Mouse (Mus musculus): ENCODE measurements around the gene Prkacb. TPM values are rescaled to one million over a fixed set of nuclear protein-coding genes. Genes with fewer than 3 reads are reported as not detected.

Prkacb gene
- total and polyA plus RNA-seq, 3 experiments, result 16.5 to 55.6 (median 31.8) TPM

GRCm38 (mm10) chr3:146709086-146709485, 103.7 kb downstream of the Prkacb start:
- H3K27ac ChIP-seq (ENCODE audit: control insufficient read depth, low read depth, low read length), result no peak overlapping the region
- H3K9ac ChIP-seq (ENCODE audit: control insufficient read depth, low read depth, low read length, poor library complexity, severe bottlenecking), result no peak overlapping the region
- no peaks in the 10 kb centered on the region for H3K36me3 ChIP-seq (ENCODE audit: control insufficient read depth in 1 of 2, insufficient read depth in 2 of 2, low read length in 2 of 2)
- no peak overlapping the region for H3K4me3 ChIP-seq (ENCODE audit: control insufficient read depth in 1 of 2, insufficient read depth in 1 of 2, low read depth in 2 of 2, low read length in 2 of 2)
- H3K9me3 ChIP-seq (replicated peaks; ENCODE audit: insufficient read depth, low read length), result no peaks in the 10 kb centered on the region
- no peak for DNase-seq (ENCODE audit: low read depth, low spot score)
- H3K27me3 ChIP-seq (ENCODE audit: control insufficient read depth in 1 of 2, insufficient read depth in 2 of 2, low read length in 2 of 2), result peaks cover 0 to 1% of the 10 kb centered on the region in 2 experiments; a peak in 1 of 4 replicates
- H3K79me2 ChIP-seq (ENCODE audit: control insufficient read depth, insufficient read depth, low read length, poor library complexity), result no peaks in the 10 kb centered on the region
- no peaks in the 10 kb centered on the region for H3K4me1 ChIP-seq (ENCODE audit: control insufficient read depth in 1 of 2, insufficient read depth in 2 of 2, low read length in 2 of 2)
- TF ChIP-seq POLR2A (IDR thresholded peaks at IDR 0.05; ENCODE audit: control insufficient read depth in 1 of 2, insufficient read depth in 1 of 2, low read depth in 1 of 2, low read length in 2 of 2, poor library complexity in 1 of 2), result no peak
- TF ChIP-seq SMC3 (IDR thresholded peaks at IDR 0.05; ENCODE audit: low read depth, low read length), result no peak
- no peak for TF ChIP-seq USF2 (IDR thresholded peaks at IDR 0.05; ENCODE audit: borderline replicate concordance in 1 of 2, insufficient read depth in 1 of 2, low read depth in 1 of 2, low read length in 2 of 2)
- no peak for TF ChIP-seq CHD1 (IDR thresholded peaks at IDR 0.05; ENCODE audit: low read depth, low read length)
- no peak for TF ChIP-seq MYB (IDR thresholded peaks at IDR 0.05; ENCODE audit: low read depth, low read length)
- no peak for TF ChIP-seq MXI1 (IDR thresholded peaks at IDR 0.05; ENCODE audit: low read depth, low read length)
- no peak for TF ChIP-seq CTCF (IDR thresholded peaks at IDR 0.05 in 2 of 3, conservative IDR thresholded peaks at IDR 0.05 in 1 of 3; ENCODE audit: control insufficient read depth in 1 of 3, insufficient read depth in 1 of 3, low read depth in 2 of 3, low read length in 3 of 3, poor library complexity in 1 of 3, severe bottlenecking in 1 of 3)
- no peak for TF ChIP-seq ETS1 (IDR thresholded peaks at IDR 0.05; ENCODE audit: low read depth, low read length)
- no peak for TF ChIP-seq MYC (IDR thresholded peaks at IDR 0.05; ENCODE audit: low read depth, low read length)
- no peak for TF ChIP-seq EP300 (IDR thresholded peaks at IDR 0.05; ENCODE audit: low read depth in 1 of 2, low read length in 2 of 2)
- no peak for TF ChIP-seq POLR2AphosphoS5 (IDR thresholded peaks at IDR 0.05; ENCODE audit: borderline replicate concordance, low read depth, low read length)
- TF ChIP-seq MAX (IDR thresholded peaks at IDR 0.05; ENCODE audit: low read length), result no peak
- TF ChIP-seq SIN3A (IDR thresholded peaks at IDR 0.05; ENCODE audit: low read length), result no peak
- no peak for TF ChIP-seq MAFK (IDR thresholded peaks at IDR 0.05; ENCODE audit: borderline replicate concordance, low read depth, low read length)
- no peak for TF ChIP-seq NELFE (IDR thresholded peaks at IDR 0.05; ENCODE audit: low read depth, low read length)
- no peak for TF ChIP-seq ELF1 (IDR thresholded peaks at IDR 0.05; ENCODE audit: low read depth, low read length)
- no peak for TF ChIP-seq BHLHE40 (IDR thresholded peaks at IDR 0.05; ENCODE audit: borderline replicate concordance, low read depth, low read length)
- TF ChIP-seq USF1 (IDR thresholded peaks at IDR 0.05; ENCODE audit: low read depth, low read length), result no peak

GRCm38 (mm10) chr3:146708381-146708780, 104.4 kb downstream of the Prkacb start:
- no peak overlapping the region for H3K27ac ChIP-seq (ENCODE audit: control insufficient read depth, low read depth, low read length)
- no peaks in the 10 kb centered on the region for H3K36me3 ChIP-seq (ENCODE audit: control insufficient read depth in 1 of 2, insufficient read depth in 2 of 2, low read length in 2 of 2)
- H3K27me3 ChIP-seq (ENCODE audit: control insufficient read depth in 1 of 2, insufficient read depth in 2 of 2, low read length in 2 of 2), result peaks cover 0 to 1% of the 10 kb centered on the region in 2 experiments; a peak in 1 of 4 replicates
- H3K9ac ChIP-seq (ENCODE audit: control insufficient read depth, low read depth, low read length, poor library complexity, severe bottlenecking), result no peak overlapping the region
- no peak overlapping the region for H3K4me3 ChIP-seq (ENCODE audit: control insufficient read depth in 1 of 2, insufficient read depth in 1 of 2, low read depth in 2 of 2, low read length in 2 of 2)
- no peak for DNase-seq (ENCODE audit: low read depth, low spot score)
- H3K4me1 ChIP-seq (ENCODE audit: control insufficient read depth in 1 of 2, insufficient read depth in 2 of 2, low read length in 2 of 2), result no peaks in the 10 kb centered on the region
- TF ChIP-seq TBP (IDR thresholded peaks at IDR 0.05; ENCODE audit: low read depth, low read length) (no peak), HCFC1 (IDR thresholded peaks at IDR 0.05; ENCODE audit: low read depth, low read length) (no peak), MEF2A (IDR thresholded peaks at IDR 0.05; ENCODE audit: extremely low read depth, insufficient replicate concordance, low read depth, low read length, poor library complexity, severe bottlenecking) (no peak), POLR2AphosphoS2 (IDR thresholded peaks at IDR 0.05; ENCODE audit: low read length) (no peak), POLR2A (IDR thresholded peaks at IDR 0.05; ENCODE audit: control insufficient read depth in 1 of 2, insufficient read depth in 1 of 2, low read depth in 1 of 2, low read length in 2 of 2, poor library complexity in 1 of 2) (no peak), USF2 (IDR thresholded peaks at IDR 0.05; ENCODE audit: borderline replicate concordance in 1 of 2, insufficient read depth in 1 of 2, low read depth in 1 of 2, low read length in 2 of 2) (no peak), USF1 (IDR thresholded peaks at IDR 0.05; ENCODE audit: low read depth, low read length) (no peak), CHD2 (IDR thresholded peaks at IDR 0.05; ENCODE audit: low read length) (no peak), CTCF (IDR thresholded peaks at IDR 0.05 in 2 of 3, conservative IDR thresholded peaks at IDR 0.05 in 1 of 3; ENCODE audit: control insufficient read depth in 1 of 3, insufficient read depth in 1 of 3, low read depth in 2 of 3, low read length in 3 of 3, poor library complexity in 1 of 3, severe bottlenecking in 1 of 3) (no peak), GABPA (IDR thresholded peaks at IDR 0.05; ENCODE audit: low read depth, low read length) (no peak), MYB (IDR thresholded peaks at IDR 0.05; ENCODE audit: low read depth, low read length) (no peak), SMC3 (IDR thresholded peaks at IDR 0.05; ENCODE audit: low read depth, low read length) (no peak), RAD21 (IDR thresholded peaks at IDR 0.05; ENCODE audit: low read depth, low read length) (no peak), NELFE (IDR thresholded peaks at IDR 0.05; ENCODE audit: low read depth, low read length) (no peak), MAX (IDR thresholded peaks at IDR 0.05; ENCODE audit: low read length) (no peak)
- H3K79me2 ChIP-seq (ENCODE audit: control insufficient read depth, insufficient read depth, low read length, poor library complexity), result no peaks in the 10 kb centered on the region
- no peaks in the 10 kb centered on the region for H3K9me3 ChIP-seq (replicated peaks; ENCODE audit: insufficient read depth, low read length)
